Mouse (Mus musculus): ENCODE results near the gene Gria4. TPM values are rescaled to one million over a fixed set of nuclear protein-coding genes. Genes with fewer than 3 reads are reported as not detected.

Gene Gria4
- polyA plus RNA-seq, 2 experiments, result 0.06 to 0.20 TPM

GRCm38 (mm10) chr9:4484502-4484901 lies 311.5 kb downstream of the Gria4 start:
- TF ChIP-seq CTCF (IDR thresholded peaks at IDR 0.05; ENCODE audit: low read depth) (no peak), EP300 (IDR thresholded peaks at IDR 0.05; ENCODE audit: low read depth) (no peak)

GRCm38 (mm10) chr9:4470791-4471190 lies 325.2 kb downstream of the Gria4 start:
- Histone ChIP-seq H3K9ac (replicated peaks) (no peak overlapping the region), H3K27me3 (ENCODE audit: control insufficient read depth, insufficient read depth, low read length) (no peaks in the 10 kb centered on the region), H3K4me1 (replicated peaks; ENCODE audit: control insufficient read depth in 2 of 2, insufficient read depth in 2 of 2, low read length in 1 of 2) (no peaks in the 10 kb centered on the region), H3K36me3 (replicated peaks; ENCODE audit: control insufficient read depth, insufficient read depth, low read depth) (no peaks in the 10 kb centered on the region), H3K4me3 (ENCODE audit: insufficient read depth in 1 of 2, low read depth in 2 of 2, low read length in 2 of 2) (no peak overlapping the region), H3K9me3 (ENCODE audit: control insufficient read depth, low read length) (no peaks in the 10 kb centered on the region), H3K4me2 (ENCODE audit: low read depth) (no peak overlapping the region), H3K27ac (no peak overlapping the region)
- no peak for DNase-seq (ENCODE audit: low read depth in 3 of 3, low spot score in 3 of 3)
- no peak for ATAC-seq (ENCODE audit: insufficient read depth)
- TF ChIP-seq CTCF (IDR thresholded peaks at IDR 0.05; ENCODE audit: low read depth), result no peak
- TF ChIP-seq EP300 (IDR thresholded peaks at IDR 0.05; ENCODE audit: low read depth), result no peak
- WGBS (ENCODE audit: insufficient replicate concordance), result 39% methylated on average over 2 of the region's 2 CpGs

More at GRCm38 (mm10) chr9:4484502-4484901, 311.5 kb downstream of the Gria4 start:
- 53% methylated on average over 2 of the region's 2 CpGs for WGBS (ENCODE audit: insufficient replicate concordance)
- H3K9ac ChIP-seq (replicated peaks), result no peak overlapping the region
- no peak for ATAC-seq (ENCODE audit: insufficient read depth)
- no peaks in the 10 kb centered on the region for H3K36me3 ChIP-seq (replicated peaks; ENCODE audit: control insufficient read depth, insufficient read depth, low read depth)
- H3K4me2 ChIP-seq (ENCODE audit: low read depth), result no peak overlapping the region
- H3K9me3 ChIP-seq (ENCODE audit: control insufficient read depth, low read length), result no peaks in the 10 kb centered on the region
- H3K4me1 ChIP-seq (replicated peaks; ENCODE audit: control insufficient read depth in 2 of 2, insufficient read depth in 2 of 2, low read length in 1 of 2), result no peaks in the 10 kb centered on the region
- no peak for DNase-seq (ENCODE audit: low read depth in 3 of 3, low spot score in 3 of 3)
- H3K27ac ChIP-seq, result no peak overlapping the region
- H3K27me3 ChIP-seq (ENCODE audit: control insufficient read depth, insufficient read depth, low read length), result no peaks in the 10 kb centered on the region
- no peak overlapping the region for H3K4me3 ChIP-seq (ENCODE audit: insufficient read depth in 1 of 2, low read depth in 2 of 2, low read length in 2 of 2)

GRCm38 (mm10) chr9:4459456-4460070 lies 336.5 kb downstream of the Gria4 start:
- no peak for TF ChIP-seq CTCF (IDR thresholded peaks at IDR 0.05; ENCODE audit: low read depth)
- no peak for TF ChIP-seq EP300 (IDR thresholded peaks at IDR 0.05; ENCODE audit: low read depth)
- Histone ChIP-seq H3K9me3 (ENCODE audit: control insufficient read depth, low read length) (no peaks in the 10 kb centered on the region), H3K4me1 (replicated peaks; ENCODE audit: control insufficient read depth in 2 of 2, insufficient read depth in 2 of 2, low read length in 1 of 2) (no peaks in the 10 kb centered on the region), H3K27me3 (ENCODE audit: control insufficient read depth, insufficient read depth, low read length) (no peaks in the 10 kb centered on the region), H3K27ac (no peak overlapping the region), H3K36me3 (replicated peaks; ENCODE audit: control insufficient read depth, insufficient read depth, low read depth) (no peaks in the 10 kb centered on the region), H3K4me3 (ENCODE audit: insufficient read depth in 1 of 2, low read depth in 2 of 2, low read length in 2 of 2) (no peak overlapping the region), H3K9ac (replicated peaks) (no peak overlapping the region), H3K4me2 (ENCODE audit: low read depth) (no peak overlapping the region)
- DNase-seq (ENCODE audit: low read depth in 3 of 3, low spot score in 3 of 3) (no peak), ATAC-seq (ENCODE audit: insufficient read depth) (no peak)
- 49% methylated on average over 1 of the region's 1 CpGs for WGBS (ENCODE audit: insufficient replicate concordance)

GRCm38 (mm10) chr9:4458193-4458592 lies 337.8 kb downstream of the Gria4 start:
- TF ChIP-seq EP300 (IDR thresholded peaks at IDR 0.05; ENCODE audit: low read depth) (no peak), CTCF (IDR thresholded peaks at IDR 0.05; ENCODE audit: low read depth) (no peak)
- ATAC-seq (ENCODE audit: insufficient read depth), result no peak
- H3K9me3 ChIP-seq (ENCODE audit: control insufficient read depth, low read length), result no peaks in the 10 kb centered on the region
- H3K36me3 ChIP-seq (replicated peaks; ENCODE audit: control insufficient read depth, insufficient read depth, low read depth), result no peaks in the 10 kb centered on the region
- WGBS (ENCODE audit: insufficient replicate concordance), result 50% methylated on average over 1 of the region's 1 CpGs
- H3K9ac ChIP-seq (replicated peaks), result no peak overlapping the region
- no peak overlapping the region for H3K4me3 ChIP-seq (ENCODE audit: insufficient read depth in 1 of 2, low read depth in 2 of 2, low read length in 2 of 2)
- H3K27me3 ChIP-seq (ENCODE audit: control insufficient read depth, insufficient read depth, low read length), result no peaks in the 10 kb centered on the region
- DNase-seq (ENCODE audit: low read depth in 3 of 3, low spot score in 3 of 3), result no peak
- H3K27ac ChIP-seq, result no peak overlapping the region
- no peak overlapping the region for H3K4me2 ChIP-seq (ENCODE audit: low read depth)
- H3K4me1 ChIP-seq (replicated peaks; ENCODE audit: control insufficient read depth in 2 of 2, insufficient read depth in 2 of 2, low read length in 1 of 2), result no peaks in the 10 kb centered on the region

- H3K9me3 ChIP-seq (ENCODE audit: control insufficient read depth, low read length), result no peaks in the 10 kb centered on the region
- ATAC-seq (ENCODE audit: insufficient read depth) (no peak), DNase-seq (ENCODE audit: low read depth in 3 of 3, low spot score in 3 of 3) (no peak)
- H3K27me3 ChIP-seq (ENCODE audit: control insufficient read depth, insufficient read depth, low read length), result no peaks in the 10 kb centered on the region
- TF ChIP-seq CTCF (IDR thresholded peaks at IDR 0.05; ENCODE audit: low read depth) (no peak), EP300 (IDR thresholded peaks at IDR 0.05; ENCODE audit: low read depth) (no peak)
- no peak overlapping the region for H3K27ac ChIP-seq
- no peaks in the 10 kb centered on the region for H3K4me1 ChIP-seq (replicated peaks; ENCODE audit: control insufficient read depth in 2 of 2, insufficient read depth in 2 of 2, low read length in 1 of 2)
- H3K36me3 ChIP-seq (replicated peaks; ENCODE audit: control insufficient read depth, insufficient read depth, low read depth), result no peaks in the 10 kb centered on the region
- H3K4me3 ChIP-seq (ENCODE audit: insufficient read depth in 1 of 2, low read depth in 2 of 2, low read length in 2 of 2), result no peak overlapping the region
- no peak overlapping the region for H3K4me2 ChIP-seq (ENCODE audit: low read depth)
- WGBS (ENCODE audit: insufficient replicate concordance), result 50% methylated on average over 1 of the region's 1 CpGs
- H3K9ac ChIP-seq (replicated peaks), result no peak overlapping the region
Observed at GRCm38 (mm10) chr9:4457644-4458043, 338.4 kb downstream of the Gria4 start.

Measured in liver, embryonic 14.5 days (tissue).